Mouse (Mus musculus) adrenal gland (tissue): ENCODE measurements around the gene Fchsd2.

Experiments used
- intact Hi-C: fragments of 180-260 bp; cut with DNase I; formaldehyde crosslinking; loops from one replicate; pipeline ENCODE4 v1.15.1; 2025

Fchsd2 gene

DNA sequence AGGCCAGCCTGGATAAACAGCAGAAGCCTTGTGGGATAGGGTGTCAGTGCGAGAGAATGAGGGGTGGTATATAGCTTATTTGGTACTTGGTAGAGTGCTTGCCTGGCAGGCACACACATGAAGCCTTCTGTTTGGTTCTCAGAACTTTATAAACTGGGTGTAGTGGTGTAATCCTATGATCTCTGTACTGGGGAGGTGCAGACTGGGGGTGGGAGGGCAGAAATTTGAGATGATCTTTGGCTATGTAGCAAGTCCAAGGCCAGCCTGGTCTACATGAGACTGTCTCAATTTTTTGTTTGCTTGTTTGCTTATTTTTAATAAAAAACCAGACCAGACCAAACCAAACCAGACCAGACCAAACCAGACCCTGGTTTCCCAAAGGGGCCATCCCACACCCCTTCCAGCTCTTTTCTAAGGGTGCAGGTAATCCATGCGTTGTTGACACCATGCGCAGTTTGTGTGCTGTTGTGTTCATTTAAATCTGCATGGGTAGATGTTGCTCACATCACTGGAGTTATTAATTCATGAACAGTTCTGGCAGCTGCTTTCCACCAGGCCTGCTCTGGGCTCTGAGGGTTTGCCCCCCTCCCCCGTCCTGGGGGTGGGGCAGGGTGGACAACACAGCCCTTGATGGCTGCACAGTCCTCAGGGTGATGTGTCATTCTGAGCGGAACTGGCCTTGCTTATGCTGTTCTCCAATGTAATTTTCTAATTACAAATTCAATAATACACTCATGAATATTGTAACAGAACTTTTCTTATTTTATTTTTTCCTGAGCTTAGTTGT is 239.6 kb downstream of the Fchsd2 start:
- intact Hi-C loops, result no loop called here
